Mouse (Mus musculus) megakaryocyte, adult 5-6 weeks (primary cell): ENCODE results near the gene Specc1. TPM values are rescaled to one million over a fixed set of nuclear protein-coding genes. Genes with fewer than 3 reads are reported as not detected.
A peak's percentile ranks its signal among the peaks of the same experiment; 100 is the strongest.

Experiments used
- ATAC-seq: 2 replicates; pipeline ENCODE4 v1.8.0; 2016; ENCODE audit warnings: mild to moderate bottlenecking, inconsistent platforms; ENCODE audit not compliant: poor library complexity, severe bottlenecking
- total RNA-seq, 2 experiments: library from RNA; stranded (forward) in 1 of 2; stranded (reverse) in 1 of 2; fragments of 153-499, 151-499 nt in 1 of 2; fragments of 221-1000, 200-1000 nt in 1 of 2; gene quantifications; 2 replicates each; pipeline versions ENCODE4 v1.2.3 to v1.2.4; 2015 to 2017

Specc1 gene
- total RNA-seq, 2 experiments from 2014 or later, result 23.9 to 54.5 TPM

- no peak for ATAC-seq
Measured at GRCm38 (mm10) chr11:61964611-61965010, 8.0 kb downstream of the Specc1 start.

- ATAC-seq, result no peak
Measured at GRCm38 (mm10) chr11:61967034-61967433, 10.5 kb downstream of the Specc1 start.

GRCm38 (mm10) chr11:61968875-61969274 is 12.3 kb downstream of the Specc1 start:
- ATAC-seq, result no peak

- no peak for ATAC-seq
Measured at GRCm38 (mm10) chr11:61970901-61971300, 14.3 kb downstream of the Specc1 start.

GRCm38 (mm10) chr11:61971441-61972221 is 15.1 kb downstream of the Specc1 start:
- ATAC-seq, result no peak

- ATAC-seq, result no peak
Measured at GRCm38 (mm10) chr11:61974106-61974707, 17.6 kb downstream of the Specc1 start.

GRCm38 (mm10) chr11:61975783-61976182 is 19.2 kb downstream of the Specc1 start:
- no peak for ATAC-seq

GRCm38 (mm10) chr11:61981285-61981684 is 24.7 kb downstream of the Specc1 start:
- ATAC-seq, result no peak

- ATAC-seq, result no peak
Measured at GRCm38 (mm10) chr11:61982828-61983227, 26.3 kb downstream of the Specc1 start.

- no peak for ATAC-seq
Measured at GRCm38 (mm10) chr11:61986939-61987338, 30.4 kb downstream of the Specc1 start.

GRCm38 (mm10) chr11:61989647-61990046 is 33.1 kb downstream of the Specc1 start:
- 0 out of 2 replicates have a peak, but pooled peaks have one; percentile 33 for ATAC-seq

- no peak for ATAC-seq
Measured at GRCm38 (mm10) chr11:61991576-61991975, 35.0 kb downstream of the Specc1 start.

- ATAC-seq, result no peak
Measured at GRCm38 (mm10) chr11:61992671-61993285, 36.2 kb downstream of the Specc1 start.

- ATAC-seq, result no peak
Measured at GRCm38 (mm10) chr11:61999501-61999900, 42.9 kb downstream of the Specc1 start.

- no peak for ATAC-seq
Measured at GRCm38 (mm10) chr11:62000099-62000498, 43.5 kb downstream of the Specc1 start.

- no peak for ATAC-seq
Measured at GRCm38 (mm10) chr11:62001977-62002376, 45.4 kb downstream of the Specc1 start.

- ATAC-seq, result peak; percentile 79
Measured at GRCm38 (mm10) chr11:62004881-62005240, 48.3 kb downstream of the Specc1 start.

GRCm38 (mm10) chr11:62005241-62005910 is 48.8 kb downstream of the Specc1 start:
- ATAC-seq, result peak; percentile 67

GRCm38 (mm10) chr11:62005911-62006260 is 49.3 kb downstream of the Specc1 start:
- no peak for ATAC-seq

GRCm38 (mm10) chr11:62006680-62007079 is 50.1 kb downstream of the Specc1 start:
- no peak for ATAC-seq

GRCm38 (mm10) chr11:62007984-62008383 is 51.4 kb downstream of the Specc1 start:
- ATAC-seq, result no peak
